18 mouse cellular contexts compared by ENCODE assay signal in genomic region chr11:104322142-104322541, GRCm38 (mm10).
"Had no signal": no experiment of that assay in that cellular context is flagged by ENCODE, and none has a peak within 500 bp of the region (broad histone marks: within the 10 kb centered on the region; RNA-seq: fewer than 3 reads in every experiment).

No protein-coding gene starts in this region.

- H3K4me3 ChIP-seq: midbrain, embryonic 10.5 days; midbrain, embryonic 12.5 days; myocyte; neural tube, embryonic 13.5 days; neural tube, embryonic 15.5 days had no signal

- H3K36me3 ChIP-seq: midbrain, embryonic 10.5 days; midbrain, embryonic 12.5 days had no signal

- H3K9me3 ChIP-seq: midbrain, embryonic 10.5 days; midbrain, embryonic 12.5 days; neural tube, embryonic 13.5 days; neural tube, embryonic 15.5 days had no signal

- H3K9ac ChIP-seq: lung, embryonic 14.5 days; midbrain, embryonic 12.5 days; neural tube, embryonic 13.5 days; neural tube, embryonic 15.5 days had no signal

- DNase-seq: lung, adult 18-20 months; lung, embryonic 14.5 days; lung, postnatal 10 days; lung, postnatal 4 days; midbrain, embryonic 14.5 days; retina, postnatal 1 day; right cerebral cortex, adult 18-20 months; right cerebral cortex, postnatal 25 days; right cerebral cortex, postnatal 4 days; spleen, adult 18-20 months; thymus, adult 18-20 months; thymus, postnatal 14 days; thymus, postnatal 36 days had no signal

- H3K27ac ChIP-seq: midbrain, embryonic 10.5 days; midbrain, embryonic 12.5 days; neural tube, embryonic 13.5 days; neural tube, embryonic 15.5 days had no signal
